Mouse (Mus musculus) heart, adult 8-10 months (tissue): ENCODE results near the gene B3galnt2. TPM values are rescaled to one million over a fixed set of nuclear protein-coding genes. Genes with fewer than 3 reads are reported as not detected.
"Not testable (repeated sequence)": the region's sequence is repeated elsewhere in the genome, so short reads cannot be mapped to it uniquely, and the experiment has no call there.

ENCODE experiments used
- DNase-seq: peaks from one replicate; pipeline ENCODE4 v3.0.0; 2022; ENCODE audit warnings: low spot score
- total RNA-seq, 4 experiments: library from RNA; stranded (reverse); gene quantifications; 2 replicates each; pipeline ENCODE4 v1.2.4; 2022

Gene B3galnt2
- 10 to 100 TPM; 25.6 to 33.4 (median 29.0) TPM for total RNA-seq

- peak; percentile 97 for DNase-seq
Observed at GRCm38 (mm10) chr13:13953874-13954832, at the start of gene B3galnt2. B3galnt2 (plus strand) TSS chr13:13954469.

- no peak for DNase-seq
Observed at GRCm38 (mm10) chr13:13911341-13911740, 42.9 kb upstream of the B3galnt2 start.

- DNase-seq = no peak
Observed at GRCm38 (mm10) chr13:13919396-13919795, 34.9 kb upstream of the B3galnt2 start.

GRCm38 (mm10) chr13:13922526-13922925, 31.7 kb upstream of the B3galnt2 start:
- no peak for DNase-seq

- DNase-seq = no peak
Observed at GRCm38 (mm10) chr13:13929982-13930381, 24.3 kb upstream of the B3galnt2 start.

GRCm38 (mm10) chr13:13954931-13955330, 662 bp downstream of the B3galnt2 start:
- DNase-seq = peak; percentile 23

- DNase-seq = no peak
Observed at GRCm38 (mm10) chr13:13956686-13957085, 2.4 kb downstream of the B3galnt2 start.

GRCm38 (mm10) chr13:13960211-13960610, 5.9 kb downstream of the B3galnt2 start:
- DNase-seq = peak; percentile 26

- DNase-seq = no peak
Observed at GRCm38 (mm10) chr13:13961046-13961445, 6.8 kb downstream of the B3galnt2 start.

GRCm38 (mm10) chr13:13965388-13965964, 11.2 kb downstream of the B3galnt2 start:
- no peak for DNase-seq

GRCm38 (mm10) chr13:13966172-13966571, 11.9 kb downstream of the B3galnt2 start:
- DNase-seq = no peak

- DNase-seq = no peak
Observed at GRCm38 (mm10) chr13:13968629-13969111, 14.4 kb downstream of the B3galnt2 start.

- no peak for DNase-seq
Observed at GRCm38 (mm10) chr13:13969796-13970195, 15.5 kb downstream of the B3galnt2 start.

- not testable (repeated sequence) for DNase-seq
Observed at GRCm38 (mm10) chr13:13981842-13982241, 27.6 kb downstream of the B3galnt2 start.

GRCm38 (mm10) chr13:13983523-13983922, 29.3 kb downstream of the B3galnt2 start:
- DNase-seq = no peak

- DNase-seq = no peak
Observed at GRCm38 (mm10) chr13:13989135-13989534, 34.9 kb downstream of the B3galnt2 start.

- no peak for DNase-seq
Observed at GRCm38 (mm10) chr13:13990391-13990790, 36.1 kb downstream of the B3galnt2 start.

- DNase-seq = no peak
Observed at GRCm38 (mm10) chr13:13993041-13993440, 38.8 kb downstream of the B3galnt2 start.

GRCm38 (mm10) chr13:13995046-13995445, 40.8 kb downstream of the B3galnt2 start:
- DNase-seq = no peak

GRCm38 (mm10) chr13:13997476-13997875, 43.2 kb downstream of the B3galnt2 start:
- no peak for DNase-seq

- DNase-seq = no peak
Observed at GRCm38 (mm10) chr13:14002706-14003105, 48.4 kb downstream of the B3galnt2 start.

GRCm38 (mm10) chr13:14004086-14004485, 49.8 kb downstream of the B3galnt2 start:
- DNase-seq = no peak

GRCm38 (mm10) chr13:14004999-14005398, 50.7 kb downstream of the B3galnt2 start:
- no peak for DNase-seq
